Mouse (Mus musculus) brain, embryonic 14.5 days (tissue): ENCODE results near the gene Zbp1.

Experiments used
- CTCF ChIP-seq: fragments of 200-500 bp; IDR thresholded peaks from 2 replicates; pipeline ENCODE4 v1.5.1; 2012; ENCODE audit warnings: inconsistent platforms, mild to moderate bottlenecking, moderate library complexity, borderline replicate concordance; ENCODE audit not compliant: insufficient read depth, insufficient read length; ENCODE audit errors: extremely low read depth
- POLR2A ChIP-seq: fragments of 200-500 bp; IDR thresholded peaks from 2 replicates; pipeline ENCODE4 v1.6.1; 2012; ENCODE audit warnings: mild to moderate bottlenecking, inconsistent platforms, borderline replicate concordance; ENCODE audit not compliant: poor library complexity, insufficient read depth, insufficient read length, severe bottlenecking; ENCODE audit errors: extremely low read depth

DNA sequence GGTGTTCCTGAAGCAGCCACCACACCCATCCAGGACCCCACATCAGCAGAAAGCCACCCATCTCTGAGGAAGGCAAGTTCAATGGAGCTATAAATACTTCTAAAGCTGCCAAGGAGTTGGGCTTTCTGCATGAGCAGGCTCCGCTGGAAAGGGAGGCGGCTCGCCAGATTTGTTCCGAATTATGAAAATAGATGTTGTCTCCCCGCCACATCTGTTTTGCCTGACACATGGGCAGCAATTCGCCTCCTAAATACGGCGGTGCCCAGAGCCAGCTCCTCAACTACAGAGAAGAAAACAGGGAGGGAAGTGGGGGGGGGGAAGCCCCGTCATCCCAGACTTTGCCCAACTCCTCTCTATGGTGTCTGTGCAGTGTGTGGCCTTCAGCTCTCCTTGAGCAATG, 33.0 kb upstream of the Zbp1 start:
- TF ChIP-seq POLR2A (no peak), CTCF (no peak)
